In genomic region chr14:45507447-45507846, GRCm38 (mm10) we compare ENCODE assay signal across 10 mouse cellular contexts. TPM values are rescaled to one million over a fixed set of nuclear protein-coding genes. Genes with fewer than 3 reads are reported as not detected.
DNase-seq lines count a peak whose midpoint lies in the region; ATAC-seq and TF ChIP-seq lines count a peak whose summit lies in the region.
"Had no signal": no experiment of that assay in that cellular context is flagged by ENCODE, and none has a peak within 500 bp of the region (broad histone marks: within the 10 kb centered on the region; RNA-seq: fewer than 3 reads in every experiment).

No protein-coding gene starts in this region.

- no peak for ATAC-seq in forebrain, embryonic 16.5 days
- ATAC-seq in kidney, postnatal 0 days (replicated peaks; ENCODE audit: low FRiP score, low read depth): no peak
- no peak for ATAC-seq in hindbrain, embryonic 12.5 days (ENCODE audit: low FRiP score)
- ATAC-seq in midbrain, embryonic 15.5 days (replicated peaks): 0 out of 2 replicates have a peak, but pooled peaks have one; percentile 23

- WGBS in forebrain, embryonic 10.5 days: 64% methylated on average over 3 of the region's 3 CpGs
- 64% methylated on average over 3 of the region's 3 CpGs for WGBS in forebrain, embryonic 16.5 days
- WGBS in kidney, postnatal 0 days: 68% methylated on average over 3 of the region's 3 CpGs
- 76% methylated on average over 3 of the region's 3 CpGs for WGBS in hindbrain, embryonic 12.5 days
- WGBS in midbrain, embryonic 15.5 days: 65% methylated on average over 3 of the region's 3 CpGs

- H3K4me1 ChIP-seq in forebrain, embryonic 10.5 days: peaks cover 31% of the 10 kb centered on the region
- peaks cover 17% of the 10 kb centered on the region for H3K4me1 ChIP-seq in forebrain, embryonic 16.5 days (replicated peaks; ENCODE audit: control insufficient read depth, insufficient read depth, low read length)
- H3K4me1 ChIP-seq in kidney, postnatal 0 days (replicated peaks; ENCODE audit: insufficient read depth, low read length): peaks cover 48% of the 10 kb centered on the region
- peaks cover 33% of the 10 kb centered on the region for H3K4me1 ChIP-seq in hindbrain, embryonic 12.5 days
- peaks cover 21% of the 10 kb centered on the region for H3K4me1 ChIP-seq in midbrain, embryonic 15.5 days

- TF ChIP-seq CTCF in kidney, postnatal 0 days (IDR thresholded peaks at IDR 0.05; ENCODE audit: low read depth): no peak

- H3K9ac ChIP-seq in forebrain, embryonic 16.5 days (replicated peaks; ENCODE audit: low read depth, low read length): no peak overlapping the region
- H3K9ac ChIP-seq in kidney, postnatal 0 days (ENCODE audit: low read depth, low read length): no peak overlapping the region
- no peak overlapping the region for H3K9ac ChIP-seq in hindbrain, embryonic 12.5 days
- no peak overlapping the region for H3K9ac ChIP-seq in midbrain, embryonic 15.5 days
- H3K9ac ChIP-seq: liver, embryonic 14.5 days had no signal

- no peak overlapping the region for H3K4me2 ChIP-seq in forebrain, embryonic 16.5 days (ENCODE audit: low read length)
- H3K4me2 ChIP-seq in kidney, postnatal 0 days (ENCODE audit: low read length): no peak overlapping the region
- H3K4me2 ChIP-seq in hindbrain, embryonic 12.5 days (replicated peaks): no peak overlapping the region
- H3K4me2 ChIP-seq in midbrain, embryonic 15.5 days: no peak overlapping the region

- H3K4me3 ChIP-seq in forebrain, embryonic 10.5 days: no peak overlapping the region
- H3K4me3 ChIP-seq in forebrain, embryonic 16.5 days (replicated peaks; ENCODE audit: low read length): no peak overlapping the region
- no peak overlapping the region for H3K4me3 ChIP-seq in kidney, postnatal 0 days (replicated peaks; ENCODE audit: low read depth, low read length)
- H3K4me3 ChIP-seq in hindbrain, embryonic 12.5 days: no peak overlapping the region
- no peak overlapping the region for H3K4me3 ChIP-seq in midbrain, embryonic 15.5 days
- H3K4me3 ChIP-seq: erythroblast, embryonic 14.5 days had no signal

- no peaks in the 10 kb centered on the region for H3K9me3 ChIP-seq in forebrain, embryonic 10.5 days
- H3K9me3 ChIP-seq in forebrain, embryonic 16.5 days (ENCODE audit: control insufficient read depth, low read length): no peaks in the 10 kb centered on the region
- H3K9me3 ChIP-seq in kidney, postnatal 0 days (replicated peaks; ENCODE audit: low read length): no peaks in the 10 kb centered on the region
- no peaks in the 10 kb centered on the region for H3K9me3 ChIP-seq in hindbrain, embryonic 12.5 days (replicated peaks)
- no peaks in the 10 kb centered on the region for H3K9me3 ChIP-seq in midbrain, embryonic 15.5 days

- peak overlapping the region; percentile 69 for H3K27ac ChIP-seq in forebrain, embryonic 10.5 days
- no peak overlapping the region; the same call in 1 of the 2 replicates for H3K27ac ChIP-seq in forebrain, embryonic 16.5 days (ENCODE audit: low read length)
- peak overlapping the region; percentile 62; the same call in 1 of the 2 replicates for H3K27ac ChIP-seq in kidney, postnatal 0 days
- peak overlapping the region; percentile 36; the same call in 1 of the 2 replicates for H3K27ac ChIP-seq in hindbrain, embryonic 12.5 days
- peak overlapping the region; percentile 62; the same call in 1 of the 2 replicates for H3K27ac ChIP-seq in midbrain, embryonic 15.5 days
- H3K27ac ChIP-seq: liver, embryonic 14.5 days had no signal

- no peak for DNase-seq in forebrain, embryonic 10.5 days (ENCODE audit: extremely low spot score, low spot score)
- DNase-seq in kidney, postnatal 0 days (ENCODE audit: low spot score): no peak
- DNase-seq in kidney, adult 9 months: no peak
- DNase-seq in urinary bladder, adult 2 months (ENCODE audit: low spot score): no peak
- DNase-seq in T-cell, adult 2 months (ENCODE audit: low spot score): no peak

- peaks cover 38% of the 10 kb centered on the region for H3K36me3 ChIP-seq in forebrain, embryonic 10.5 days (replicated peaks)
- H3K36me3 ChIP-seq in forebrain, embryonic 16.5 days (ENCODE audit: control insufficient read depth, insufficient read depth): no peaks in the 10 kb centered on the region
- H3K36me3 ChIP-seq in kidney, postnatal 0 days (ENCODE audit: insufficient read depth, low read length): peaks cover 13% of the 10 kb centered on the region
- H3K36me3 ChIP-seq in hindbrain, embryonic 12.5 days: peaks cover 17% of the 10 kb centered on the region
- H3K36me3 ChIP-seq in midbrain, embryonic 15.5 days (replicated peaks): no peaks in the 10 kb centered on the region

- no peaks in the 10 kb centered on the region for H3K27me3 ChIP-seq in forebrain, embryonic 10.5 days (ENCODE audit: poor library complexity, severe bottlenecking)
- no peaks in the 10 kb centered on the region for H3K27me3 ChIP-seq in forebrain, embryonic 16.5 days (replicated peaks; ENCODE audit: control insufficient read depth, insufficient read depth, low read length)
- no peaks in the 10 kb centered on the region for H3K27me3 ChIP-seq in kidney, postnatal 0 days (ENCODE audit: insufficient read depth, low read length)
- H3K27me3 ChIP-seq in hindbrain, embryonic 12.5 days: no peaks in the 10 kb centered on the region
- no peaks in the 10 kb centered on the region for H3K27me3 ChIP-seq in midbrain, embryonic 15.5 days (replicated peaks)

RNA-seq across cellular contexts. Expression of gene Fermt2, which starts 22.5 kb away (rescaled TPM):
- 75.7 and 77.6 TPM in 2 replicates for polyA plus RNA-seq in forebrain, embryonic 10.5 days (2016; fragmentation: Nextera tagmentation; extraction: Ambion mirVana)
- 58.4 and 58.6 TPM in 2 replicates for polyA plus RNA-seq in forebrain, embryonic 16.5 days (2015; fragmentation: Nextera tagmentation; extraction: Ambion mirVana)
- polyA plus RNA-seq in kidney, postnatal 0 days (2015; fragmentation: Nextera tagmentation; extraction: Ambion mirVana): 216 and 226 TPM in 2 replicates
- polyA plus RNA-seq in hindbrain, embryonic 12.5 days (2016; fragmentation: Nextera tagmentation; extraction: Ambion mirVana): 75.1 and 84.3 TPM in 2 replicates
- 55.3 and 67.1 TPM in 2 replicates for polyA plus RNA-seq in midbrain, embryonic 15.5 days (2015; fragmentation: Nextera tagmentation; extraction: Ambion mirVana)
- 301 and 304 TPM in 2 replicates for polyA plus RNA-seq in urinary bladder, adult 2 months (2012; rRNA removed)
- polyA plus RNA-seq: erythroblast, embryonic 14.5 days had no signal
